Mouse (Mus musculus): ENCODE data around the gene Hrct1.

Gene Hrct1

DNA sequence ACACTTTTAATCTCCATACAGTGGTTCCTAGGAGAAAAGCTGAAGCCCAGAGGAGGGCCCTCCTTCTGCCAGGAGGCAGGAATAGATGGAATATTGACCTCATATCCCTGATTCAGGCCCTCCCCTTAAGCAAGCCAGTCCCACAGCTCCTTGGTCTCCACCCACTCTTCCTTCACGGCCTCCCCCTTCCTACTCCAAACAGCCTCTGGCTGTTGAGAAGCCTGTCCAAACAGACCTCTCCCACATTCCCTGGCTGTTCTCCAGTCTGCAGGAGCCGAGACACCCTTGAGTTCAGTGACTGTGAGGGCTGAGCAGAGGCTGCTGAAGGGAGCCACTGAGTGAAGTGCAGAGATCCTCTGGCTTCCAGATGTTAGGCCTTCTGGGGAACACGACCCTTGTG, at the start of gene Hrct1:
Hrct1 (plus strand) TSS at position 194 of the 400 bp plus-strand sequence.
- DNase-seq (ENCODE audit: low spot score in 2 of 2) = peak; percentile 32 to 45

GRCm38 (mm10) chr4:43678541-43678940, 48.4 kb upstream of the Hrct1 start:
- no peak for DNase-seq (ENCODE audit: low spot score in 2 of 2)

DNA sequence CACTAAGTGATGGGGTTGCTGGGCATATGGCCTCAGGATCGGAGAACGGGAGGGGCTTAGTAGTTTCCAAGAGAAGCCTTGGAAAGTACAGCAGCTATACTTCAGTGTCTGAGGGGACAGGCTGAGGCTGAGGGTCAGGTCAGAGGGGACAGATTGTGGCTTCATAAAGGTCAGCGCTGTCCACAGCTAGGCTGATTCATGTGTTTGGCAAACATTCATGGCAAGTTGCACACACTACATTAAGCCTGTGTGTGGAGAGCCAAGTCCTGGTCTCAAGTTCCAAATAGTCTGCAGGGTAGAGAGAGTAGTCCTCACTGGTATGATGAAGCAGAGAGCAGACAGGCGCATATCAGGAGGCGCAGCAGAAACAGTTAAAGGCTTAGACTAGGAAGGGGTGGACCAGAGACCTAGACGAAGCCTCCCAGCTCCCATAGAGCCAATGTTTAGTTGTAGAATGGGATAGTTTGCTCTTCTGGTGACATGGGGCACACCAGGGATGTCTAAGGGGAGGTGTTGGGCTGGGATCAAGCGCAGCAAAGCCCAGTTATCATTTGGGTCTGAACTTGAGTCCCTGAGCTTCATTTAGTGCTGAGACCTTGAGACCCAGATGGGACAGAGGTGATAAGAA, 47.5 kb upstream of the Hrct1 start:
- no peak for DNase-seq (ENCODE audit: low spot score in 2 of 2)

DNA sequence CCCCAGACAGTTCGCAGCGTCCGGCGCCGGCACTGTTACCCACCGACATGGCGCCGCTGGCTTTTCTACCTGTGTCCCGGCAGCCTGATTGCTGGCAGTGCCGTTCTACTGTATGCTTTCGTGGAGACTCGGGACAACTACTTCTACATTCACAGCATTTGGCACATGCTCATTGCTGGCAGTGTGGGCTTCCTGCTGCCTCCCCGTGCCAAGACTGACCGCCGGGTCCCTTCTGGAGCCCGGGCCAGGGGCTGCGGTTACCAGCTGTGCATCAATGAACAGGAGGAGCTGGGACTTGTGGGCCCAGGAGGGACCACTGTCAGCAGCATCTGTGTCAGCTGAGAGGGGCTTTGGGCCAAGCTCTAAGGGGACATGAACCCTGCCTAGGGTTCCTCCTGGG, 37.0 kb upstream of the Hrct1 start:
- DNase-seq (ENCODE audit: low spot score in 2 of 2) = no peak

DNA sequence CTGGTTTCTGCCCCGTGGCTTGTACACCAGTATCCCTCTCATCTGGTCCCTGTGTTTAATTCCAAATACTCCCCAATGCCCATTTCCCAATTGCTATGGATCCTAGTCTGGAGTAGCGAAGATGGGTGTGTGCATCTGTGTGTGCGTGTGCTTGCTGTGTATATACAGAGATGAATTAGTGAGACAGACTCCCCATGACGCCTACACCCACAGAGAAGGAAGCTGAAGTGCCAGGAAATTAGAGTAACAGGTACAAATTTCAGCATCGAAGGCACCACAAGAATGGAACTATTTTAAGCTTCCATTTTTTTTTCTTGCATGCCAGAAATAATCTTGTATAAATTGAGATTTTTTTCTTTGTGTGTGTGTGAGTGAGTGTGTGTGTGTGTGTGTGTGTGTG, 36.0 kb upstream of the Hrct1 start:
- no peak for DNase-seq (ENCODE audit: low spot score in 2 of 2)

GRCm38 (mm10) chr4:43693806-43694241, 33.2 kb upstream of the Hrct1 start:
- no peak for DNase-seq (ENCODE audit: low spot score in 2 of 2)

DNA sequence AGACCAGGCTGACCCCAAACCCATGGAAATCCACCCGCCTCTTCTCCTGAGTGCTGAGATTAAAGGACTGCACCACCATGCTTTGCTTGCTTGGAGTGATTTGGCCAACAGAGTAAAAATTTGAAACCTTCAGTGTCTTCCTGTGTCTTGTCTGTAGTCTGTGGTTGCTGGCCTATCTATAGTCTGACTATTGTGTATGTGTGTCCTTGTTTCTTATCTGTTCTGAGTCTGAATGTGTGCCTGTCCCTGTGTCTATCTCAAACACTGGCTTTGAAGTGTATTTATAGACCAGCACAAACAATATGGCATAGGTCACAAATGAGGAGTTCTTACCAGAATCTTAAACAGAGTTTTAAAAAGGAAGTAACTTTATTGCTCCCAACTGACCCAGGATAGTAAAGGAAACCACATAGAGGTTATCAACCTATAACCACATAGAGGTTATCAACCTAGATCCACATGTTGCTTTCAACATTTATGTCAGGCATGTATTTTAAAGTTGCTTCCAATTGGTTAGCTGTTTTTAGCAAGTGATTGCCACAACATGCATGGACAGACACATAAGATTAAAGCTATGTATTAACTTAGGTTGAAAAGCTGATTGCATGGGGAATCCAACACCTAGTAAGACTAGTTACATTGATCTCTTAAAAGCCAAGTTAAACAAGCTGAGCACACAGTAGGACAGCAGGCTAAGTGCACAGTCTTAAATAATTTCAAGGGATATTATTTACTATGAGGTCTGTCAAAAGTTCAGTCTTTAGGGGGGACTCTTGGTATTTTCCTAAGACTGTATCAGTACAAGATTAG, 32.3 kb upstream of the Hrct1 start:
- DNase-seq (ENCODE audit: low spot score in 2 of 2) = no peak

GRCm38 (mm10) chr4:43695249-43695671, 31.7 kb upstream of the Hrct1 start:
- DNase-seq (ENCODE audit: low spot score in 2 of 2) = no peak

GRCm38 (mm10) chr4:43696561-43696960, 30.4 kb upstream of the Hrct1 start:
- no peak for DNase-seq (ENCODE audit: low spot score in 2 of 2)

GRCm38 (mm10) chr4:43700707-43701106, 26.3 kb upstream of the Hrct1 start, which contains the start of gene Olfr70:
Gene Olfr70, minus strand, starts transcription at chr4:43700807.
- no peak for DNase-seq (ENCODE audit: low spot score in 2 of 2)

DNA sequence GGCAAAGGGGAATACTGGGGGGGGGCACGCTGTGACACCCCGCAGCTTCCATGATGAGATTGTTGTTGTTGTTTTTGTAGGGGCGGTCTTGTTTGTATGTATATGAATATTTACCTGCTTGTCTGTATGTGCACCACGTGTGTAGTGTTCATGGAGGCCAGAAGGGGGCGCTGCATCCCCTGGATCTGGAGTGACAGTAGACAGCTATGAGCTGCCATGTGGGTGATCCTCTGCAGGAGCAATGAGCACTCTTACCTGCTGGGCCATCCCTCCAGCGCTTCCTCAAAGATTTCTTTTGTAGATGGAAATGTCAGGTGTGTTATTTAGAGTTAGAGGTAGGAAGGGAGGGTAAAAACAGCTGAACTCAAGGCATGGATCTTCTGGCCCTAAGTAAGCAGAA, 23.5 kb upstream of the Hrct1 start:
- no peak for DNase-seq (ENCODE audit: low spot score in 2 of 2)

DNA sequence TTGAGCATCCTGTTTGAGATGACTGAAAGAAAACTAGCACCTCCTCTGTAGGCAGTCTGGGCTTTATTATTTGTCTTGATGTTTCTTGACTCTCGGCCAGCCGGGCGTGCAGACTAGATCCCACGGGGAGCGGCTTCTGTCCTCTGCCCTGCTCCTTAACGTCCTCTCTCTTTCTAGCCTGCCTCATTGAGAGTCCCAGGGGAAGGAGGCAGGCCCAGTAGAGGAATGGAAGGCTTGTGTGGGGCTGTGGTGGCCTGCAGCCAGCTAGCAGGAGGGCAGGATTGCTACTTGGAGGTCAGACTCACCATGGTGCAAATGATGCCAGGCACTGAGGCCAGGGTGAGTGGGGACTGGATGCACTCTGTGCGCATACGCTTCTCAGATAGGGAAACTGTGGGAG, 23.1 kb upstream of the Hrct1 start:
- no peak for DNase-seq (ENCODE audit: low spot score in 2 of 2)

DNA sequence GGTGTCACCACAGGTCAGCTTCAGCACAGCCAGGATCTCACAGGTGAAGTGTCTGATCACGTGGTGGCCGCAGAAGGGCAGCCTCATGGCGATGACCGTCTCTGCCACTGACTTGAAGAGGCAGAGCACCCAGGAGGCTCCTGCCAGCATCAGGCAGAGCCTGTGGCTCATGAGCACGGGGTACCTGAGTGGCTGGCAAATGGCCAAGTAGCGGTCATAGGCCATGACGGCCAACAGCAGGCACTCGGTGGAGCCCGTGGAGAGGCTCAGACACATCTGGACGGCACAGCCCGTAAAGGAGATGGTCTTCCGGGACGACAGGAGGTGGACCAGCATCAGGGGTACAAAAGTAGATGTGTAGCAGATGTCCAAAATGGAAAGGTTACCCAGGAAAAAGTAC, 21.0 kb upstream of the Hrct1 start:
- DNase-seq (ENCODE audit: low spot score in 2 of 2) = no peak

- DNase-seq (ENCODE audit: low spot score in 2 of 2) = no peak
Observed at GRCm38 (mm10) chr4:43709869-43710268, 17.1 kb upstream of the Hrct1 start, which contains the start of gene Olfr71. Gene Olfr71, minus strand, starts transcription at chr4:43710255.

- DNase-seq (ENCODE audit: low spot score in 2 of 2) = peak; percentile 78 to 79
Observed at GRCm38 (mm10) chr4:43711821-43712220, 15.2 kb upstream of the Hrct1 start.

DNA sequence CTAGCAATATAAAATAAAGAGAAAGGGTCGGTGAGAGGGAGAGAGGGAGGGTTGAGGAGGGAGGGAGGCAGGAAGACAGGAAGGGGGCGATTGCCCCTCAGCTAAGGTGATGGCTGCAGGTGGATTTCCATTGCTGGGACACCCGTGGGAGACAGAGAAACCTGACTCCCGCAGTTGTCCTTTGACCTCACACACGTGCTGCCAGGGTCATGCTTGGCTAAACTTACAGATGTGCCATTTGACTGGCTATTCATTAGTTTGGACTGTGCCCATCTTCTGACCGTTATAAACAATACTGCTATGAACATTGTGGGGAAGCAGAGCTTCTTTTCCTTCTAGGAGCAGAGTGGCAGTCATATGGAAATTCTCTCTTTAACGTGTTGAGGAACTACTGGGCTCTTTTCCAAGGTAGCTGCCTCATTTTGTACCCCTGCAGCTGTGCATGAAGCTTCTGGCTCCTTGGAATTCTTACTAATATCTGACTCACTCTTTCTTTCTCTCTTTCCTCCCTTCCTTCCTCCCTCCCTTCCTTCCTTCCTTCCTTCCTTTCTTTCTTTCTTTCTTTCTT, 13.3 kb upstream of the Hrct1 start:
- DNase-seq (ENCODE audit: low spot score in 2 of 2) = no peak

DNA sequence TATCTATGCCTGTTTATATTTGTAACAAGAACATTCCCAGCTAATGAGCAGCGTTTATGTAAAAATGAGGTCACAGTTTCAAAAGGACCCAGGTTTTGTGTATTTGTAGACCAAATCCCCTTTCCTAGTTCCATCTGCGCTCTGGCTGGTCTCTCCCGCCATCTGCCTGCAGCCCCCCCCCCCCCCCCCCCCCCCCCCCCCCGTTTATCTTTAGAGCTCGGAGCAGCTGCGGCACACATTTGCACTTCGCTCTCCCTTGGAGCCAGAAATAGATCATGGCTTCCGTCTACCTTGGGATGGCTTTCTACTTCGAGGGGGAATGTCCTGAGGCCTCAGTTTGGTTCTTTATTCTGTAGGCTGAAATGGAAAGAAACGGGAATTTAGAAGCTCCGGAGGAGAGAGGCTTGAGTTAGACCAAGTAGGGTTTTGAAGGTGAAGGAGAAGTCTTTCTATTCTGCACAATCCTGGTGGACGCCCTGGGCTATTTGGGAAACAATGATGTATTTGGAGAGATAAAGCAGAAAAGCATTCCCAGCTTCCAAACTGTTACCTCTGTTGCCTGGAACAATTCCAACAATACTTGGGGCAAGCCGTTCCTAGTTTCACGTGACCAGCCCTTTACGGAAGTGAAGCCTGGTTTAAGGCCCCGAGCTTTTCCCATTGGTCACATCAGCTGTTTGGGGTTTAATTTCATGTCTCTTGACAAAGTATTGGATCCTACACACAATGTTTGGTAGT, 6.3 kb upstream of the Hrct1 start:
- no peak for DNase-seq (ENCODE audit: low spot score in 2 of 2)

GRCm38 (mm10) chr4:43722191-43722590, 4.8 kb upstream of the Hrct1 start:
- DNase-seq (ENCODE audit: low spot score in 2 of 2) = peak in 1 of 2 experiments; percentile 38

DNA sequence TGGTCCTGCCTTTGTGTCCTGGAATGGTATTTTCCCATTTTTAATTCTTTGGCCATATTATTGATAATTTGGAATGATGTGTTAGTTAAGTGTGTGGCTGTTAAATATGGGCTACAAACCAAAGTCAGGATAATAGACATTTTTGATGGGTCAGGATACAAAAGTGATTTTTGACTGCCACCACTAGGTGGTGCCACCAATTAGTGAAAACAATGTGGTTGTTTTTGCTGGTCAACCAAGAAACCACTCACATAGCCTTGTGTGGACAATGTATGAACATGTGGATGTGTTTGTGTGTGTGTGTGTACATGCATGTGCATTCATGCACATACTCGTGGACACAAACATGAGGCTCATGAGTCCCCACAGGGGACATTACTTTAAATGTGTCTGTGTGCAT, 2.2 kb upstream of the Hrct1 start:
- DNase-seq (ENCODE audit: low spot score in 2 of 2) = no peak

DNA sequence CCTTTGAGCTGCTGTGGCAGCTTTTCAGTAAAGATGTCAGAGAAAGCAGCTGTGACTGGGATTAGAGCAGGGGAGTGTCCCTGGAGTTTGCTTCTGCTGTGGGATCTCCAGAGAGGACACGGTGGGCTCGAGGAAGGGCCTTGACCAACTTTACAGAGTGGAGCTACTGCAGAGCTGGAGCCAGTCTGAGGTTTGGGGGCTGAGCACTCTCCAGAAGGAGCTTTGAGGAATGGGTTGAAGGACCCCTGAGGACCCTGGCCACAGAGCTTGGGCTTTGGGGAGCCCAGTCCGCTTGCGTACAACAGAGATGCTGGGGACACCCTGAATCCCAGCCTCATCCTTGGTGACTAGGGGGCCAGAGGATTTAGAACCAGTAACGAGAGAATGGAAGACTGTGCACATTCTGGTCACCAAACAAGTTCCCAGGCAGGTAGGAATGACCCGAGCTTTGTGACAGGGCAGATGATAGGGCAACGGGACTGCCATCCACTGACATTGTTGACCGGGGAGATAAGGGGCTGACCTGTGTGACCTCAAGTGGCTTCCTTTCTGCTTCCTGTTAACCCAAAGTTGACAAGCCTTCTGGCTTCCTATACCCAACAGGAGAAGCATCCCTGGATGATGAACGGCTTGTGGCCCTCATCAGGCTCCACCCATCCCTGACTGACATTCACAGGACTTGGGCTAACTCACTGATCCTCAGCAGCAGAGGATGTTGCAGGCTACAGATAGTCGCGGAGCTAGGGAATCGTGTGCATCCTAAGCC, 577 bp upstream of the Hrct1 start:
- no peak for DNase-seq (ENCODE audit: low spot score in 2 of 2)
